In the genomic region with DNA sequence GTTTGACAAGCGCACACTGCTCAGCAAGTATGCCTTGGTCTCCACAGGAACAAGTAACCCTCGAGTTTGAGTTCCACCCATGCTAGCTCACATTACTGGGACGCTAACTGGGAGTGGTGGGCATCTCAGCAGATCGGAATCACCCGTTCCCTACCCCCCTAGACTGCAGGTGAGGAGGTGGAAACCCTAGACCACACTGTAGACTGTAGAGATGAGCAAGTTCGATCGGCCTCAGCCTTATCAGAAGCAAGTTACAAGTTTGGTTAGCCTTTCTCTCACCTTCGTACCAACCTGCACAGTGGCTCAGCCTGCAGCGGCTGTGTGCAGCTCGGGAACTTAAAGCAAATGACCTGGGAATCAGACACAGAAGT, we compare ENCODE assay signal across 28 mouse cellular contexts. TPM values are rescaled to one million over a fixed set of nuclear protein-coding genes. Genes with fewer than 3 reads are reported as not detected.
DNase-seq lines count a peak whose midpoint lies in the region; ATAC-seq and TF ChIP-seq lines count a peak whose summit lies in the region.
"Had no signal": no experiment of that assay in that cellular context is flagged by ENCODE, and none has a peak within 500 bp of the region (broad histone marks: within the 10 kb centered on the region; RNA-seq: fewer than 3 reads in every experiment).

No protein-coding gene starts in this region.

- H3K36me3 ChIP-seq in hindbrain, embryonic 13.5 days, result no peaks in the 10 kb centered on the region
- no peaks in the 10 kb centered on the region for H3K36me3 ChIP-seq in hindbrain, embryonic 12.5 days
- H3K36me3 ChIP-seq in hindbrain, postnatal 0 days (ENCODE audit: insufficient read depth, low read length), result no peaks in the 10 kb centered on the region
- no peaks in the 10 kb centered on the region for H3K36me3 ChIP-seq in hindbrain, embryonic 10.5 days
- H3K36me3 ChIP-seq in midbrain, embryonic 15.5 days (replicated peaks), result no peaks in the 10 kb centered on the region
- H3K36me3 ChIP-seq in midbrain, embryonic 11.5 days (ENCODE audit: control insufficient read depth, insufficient read depth, low read length), result no peaks in the 10 kb centered on the region
- no peaks in the 10 kb centered on the region for H3K36me3 ChIP-seq in midbrain, embryonic 16.5 days (ENCODE audit: control insufficient read depth, insufficient read depth, low read length)
- H3K36me3 ChIP-seq: embryonic facial prominence, embryonic 10.5 days; embryonic facial prominence, embryonic 13.5 days; forebrain, embryonic 12.5 days; forebrain, embryonic 15.5 days; heart, embryonic 12.5 days; heart, embryonic 15.5 days had no signal

- DNase-seq in hindbrain, postnatal 0 days (ENCODE audit: low spot score), result no peak
- no peak for DNase-seq in hindbrain, embryonic 10.5 days (ENCODE audit: low spot score)
- DNase-seq in midbrain, embryonic 11.5 days (ENCODE audit: low spot score, missing footprints), result no peak
- DNase-seq: adrenal gland, adult 8-10 months; adrenal gland, postnatal 25 days; cerebellum, adult 11-12 months; cerebellum, adult 8-10 months; cerebellum, postnatal 10 days; cerebellum, postnatal 36 days; embryo, embryonic 11 days; gastrocnemius, postnatal 25 days; heart, adult 18-20 months; heart, postnatal 10 days; heart, postnatal 36 days had no signal

- no peak overlapping the region for H3K9ac ChIP-seq in hindbrain, embryonic 13.5 days
- no peak overlapping the region for H3K9ac ChIP-seq in hindbrain, embryonic 12.5 days
- H3K9ac ChIP-seq in hindbrain, postnatal 0 days (replicated peaks; ENCODE audit: low read length), result no peak overlapping the region
- no peak overlapping the region for H3K9ac ChIP-seq in midbrain, embryonic 15.5 days
- H3K9ac ChIP-seq in midbrain, embryonic 11.5 days (ENCODE audit: low read length), result no peak overlapping the region
- no peak overlapping the region for H3K9ac ChIP-seq in midbrain, embryonic 16.5 days (ENCODE audit: low read depth, low read length)
- H3K9ac ChIP-seq: embryonic facial prominence, embryonic 13.5 days; forebrain, embryonic 12.5 days; forebrain, embryonic 15.5 days; heart, embryonic 12.5 days; heart, embryonic 15.5 days had no signal

- H3K4me1 ChIP-seq in hindbrain, embryonic 13.5 days (replicated peaks), result 0 out of 2 replicates have a peak, but pooled peaks cover 2% of the 10 kb centered on the region
- H3K4me1 ChIP-seq in hindbrain, embryonic 12.5 days, result no peaks in the 10 kb centered on the region
- H3K4me1 ChIP-seq in hindbrain, postnatal 0 days (ENCODE audit: insufficient read depth, low read length), result no peaks in the 10 kb centered on the region
- no peaks in the 10 kb centered on the region for H3K4me1 ChIP-seq in hindbrain, embryonic 10.5 days (replicated peaks)
- H3K4me1 ChIP-seq in midbrain, embryonic 15.5 days, result no peaks in the 10 kb centered on the region
- H3K4me1 ChIP-seq in midbrain, embryonic 11.5 days (ENCODE audit: control insufficient read depth, insufficient read depth, low read length), result no peaks in the 10 kb centered on the region
- no peaks in the 10 kb centered on the region for H3K4me1 ChIP-seq in midbrain, embryonic 16.5 days (ENCODE audit: control insufficient read depth, insufficient read depth, low read length)
- H3K4me1 ChIP-seq: embryonic facial prominence, embryonic 10.5 days; embryonic facial prominence, embryonic 13.5 days; forebrain, embryonic 12.5 days; forebrain, embryonic 15.5 days; heart, embryonic 12.5 days; heart, embryonic 15.5 days had no signal

- H3K27me3 ChIP-seq in hindbrain, embryonic 13.5 days, result no peaks in the 10 kb centered on the region
- H3K27me3 ChIP-seq in hindbrain, embryonic 12.5 days, result no peaks in the 10 kb centered on the region
- H3K27me3 ChIP-seq in hindbrain, postnatal 0 days (ENCODE audit: insufficient read depth, low read length), result no peaks in the 10 kb centered on the region
- no peaks in the 10 kb centered on the region for H3K27me3 ChIP-seq in hindbrain, embryonic 10.5 days (ENCODE audit: insufficient read depth, poor library complexity, severe bottlenecking)
- H3K27me3 ChIP-seq in midbrain, embryonic 15.5 days (replicated peaks), result no peaks in the 10 kb centered on the region
- no peaks in the 10 kb centered on the region for H3K27me3 ChIP-seq in midbrain, embryonic 11.5 days (ENCODE audit: control insufficient read depth, insufficient read depth, low read length)
- no peaks in the 10 kb centered on the region for H3K27me3 ChIP-seq in midbrain, embryonic 16.5 days (ENCODE audit: control insufficient read depth, insufficient read depth, low read depth, low read length)
- H3K27me3 ChIP-seq: embryonic facial prominence, embryonic 13.5 days; forebrain, embryonic 15.5 days; heart, embryonic 12.5 days; heart, embryonic 15.5 days had no signal

- no peak overlapping the region for H3K4me3 ChIP-seq in hindbrain, embryonic 13.5 days
- H3K4me3 ChIP-seq in hindbrain, embryonic 12.5 days, result no peak overlapping the region
- no peak overlapping the region for H3K4me3 ChIP-seq in hindbrain, postnatal 0 days (ENCODE audit: low read length)
- no peak overlapping the region for H3K4me3 ChIP-seq in hindbrain, embryonic 10.5 days
- no peak overlapping the region for H3K4me3 ChIP-seq in midbrain, embryonic 15.5 days
- H3K4me3 ChIP-seq in midbrain, embryonic 11.5 days (ENCODE audit: low read depth, low read length), result no peak overlapping the region
- no peak overlapping the region for H3K4me3 ChIP-seq in midbrain, embryonic 16.5 days (ENCODE audit: low read depth, low read length)
- H3K4me3 ChIP-seq: embryonic facial prominence, embryonic 10.5 days; embryonic facial prominence, embryonic 13.5 days; erythroblast, embryonic 14.5 days; forebrain, embryonic 12.5 days; forebrain, embryonic 15.5 days; heart, embryonic 12.5 days; heart, embryonic 15.5 days had no signal

- no peak overlapping the region for H3K27ac ChIP-seq in hindbrain, embryonic 13.5 days
- H3K27ac ChIP-seq in hindbrain, embryonic 12.5 days, result no peak overlapping the region
- H3K27ac ChIP-seq in hindbrain, postnatal 0 days, result no peak overlapping the region
- no peak overlapping the region for H3K27ac ChIP-seq in hindbrain, embryonic 10.5 days
- H3K27ac ChIP-seq in midbrain, embryonic 15.5 days, result no peak overlapping the region
- H3K27ac ChIP-seq in midbrain, embryonic 11.5 days (ENCODE audit: low read depth, low read length), result no peak overlapping the region
- no peak overlapping the region for H3K27ac ChIP-seq in midbrain, embryonic 16.5 days (ENCODE audit: low read length)
- H3K27ac ChIP-seq: embryonic facial prominence, embryonic 10.5 days; embryonic facial prominence, embryonic 13.5 days; forebrain, embryonic 12.5 days; forebrain, embryonic 15.5 days; heart, embryonic 15.5 days had no signal

- peak; percentile 55; the same call in 1 of the 2 replicates for ATAC-seq in hindbrain, embryonic 13.5 days (ENCODE audit: low FRiP score)
- no peak for ATAC-seq in hindbrain, embryonic 12.5 days (ENCODE audit: low FRiP score)
- ATAC-seq in hindbrain, postnatal 0 days, result peak; percentile 5; the same call in 1 of the 2 replicates
- ATAC-seq in midbrain, embryonic 15.5 days (replicated peaks), result peak; percentile 48; the same call in 1 of the 2 replicates
- ATAC-seq in midbrain, embryonic 11.5 days (ENCODE audit: low FRiP score), result no peak
- ATAC-seq in midbrain, embryonic 16.5 days, result 0 out of 2 replicates have a peak, but pooled peaks have one; percentile 13
- ATAC-seq: activated CD4-positive, CD25-positive, alpha-beta regulatory T cell, adult 4 months had no signal

- H3K4me2 ChIP-seq in hindbrain, embryonic 13.5 days, result no peak overlapping the region
- no peak overlapping the region for H3K4me2 ChIP-seq in hindbrain, embryonic 12.5 days (replicated peaks)
- H3K4me2 ChIP-seq in hindbrain, postnatal 0 days (ENCODE audit: low read depth, low read length), result no peak overlapping the region
- no peak overlapping the region for H3K4me2 ChIP-seq in midbrain, embryonic 15.5 days
- H3K4me2 ChIP-seq in midbrain, embryonic 11.5 days, result no peak overlapping the region
- H3K4me2 ChIP-seq in midbrain, embryonic 16.5 days (ENCODE audit: low read length), result no peak overlapping the region
- H3K4me2 ChIP-seq: embryonic facial prominence, embryonic 13.5 days; forebrain, embryonic 12.5 days; forebrain, embryonic 15.5 days; heart, embryonic 12.5 days; heart, embryonic 15.5 days had no signal

- H3K9me3 ChIP-seq in hindbrain, embryonic 13.5 days, result no peaks in the 10 kb centered on the region
- no peaks in the 10 kb centered on the region for H3K9me3 ChIP-seq in hindbrain, embryonic 12.5 days (replicated peaks)
- H3K9me3 ChIP-seq in hindbrain, postnatal 0 days (ENCODE audit: low read length), result no peaks in the 10 kb centered on the region
- no peaks in the 10 kb centered on the region for H3K9me3 ChIP-seq in hindbrain, embryonic 10.5 days
- no peaks in the 10 kb centered on the region for H3K9me3 ChIP-seq in midbrain, embryonic 15.5 days
- H3K9me3 ChIP-seq in midbrain, embryonic 11.5 days (ENCODE audit: control insufficient read depth, low read length), result no peaks in the 10 kb centered on the region
- H3K9me3 ChIP-seq in midbrain, embryonic 16.5 days (replicated peaks; ENCODE audit: control insufficient read depth, low read length, poor library complexity, severe bottlenecking), result no peaks in the 10 kb centered on the region
- H3K9me3 ChIP-seq: embryonic facial prominence, embryonic 10.5 days; embryonic facial prominence, embryonic 13.5 days; forebrain, embryonic 12.5 days; forebrain, embryonic 15.5 days; heart, embryonic 12.5 days; heart, embryonic 15.5 days had no signal

- 89% methylated on average over 10 of the region's 10 CpGs for WGBS in hindbrain, embryonic 13.5 days
- 87% methylated on average over 10 of the region's 10 CpGs for WGBS in hindbrain, embryonic 12.5 days
- 83% methylated on average over 10 of the region's 10 CpGs for WGBS in hindbrain, postnatal 0 days
- 87% methylated on average over 10 of the region's 10 CpGs for WGBS in hindbrain, embryonic 10.5 days
- WGBS in midbrain, embryonic 15.5 days, result 85% methylated on average over 10 of the region's 10 CpGs
- WGBS in midbrain, embryonic 11.5 days, result 84% methylated on average over 10 of the region's 10 CpGs
- WGBS in midbrain, embryonic 16.5 days, result 85% methylated on average over 10 of the region's 10 CpGs

- no peak for TF ChIP-seq CTCF in hindbrain, postnatal 0 days (IDR thresholded peaks at IDR 0.05; ENCODE audit: low read depth)

RNA-seq across cellular contexts. Expression of a gene that starts 8.0 kb away (rescaled TPM):
- polyA plus RNA-seq in hindbrain, embryonic 13.5 days (2015; fragmentation: Nextera tagmentation; extraction: Ambion mirVana), result 0.08 and 0.14 TPM in 2 replicates
- 0.30 and 0.36 TPM in 2 replicates for polyA plus RNA-seq in hindbrain, embryonic 12.5 days (2016; fragmentation: Nextera tagmentation; extraction: Ambion mirVana)
- total RNA-seq in hindbrain, postnatal 0 days (2014; rRNA removed), result 1.0 TPM in 1 of 2 replicates, not detected in the other
- polyA plus RNA-seq in hindbrain, postnatal 0 days (2015; fragmentation: Nextera tagmentation; extraction: Ambion mirVana), result 0.15 and 0.19 TPM in 2 replicates
- 0.20 TPM in 1 of 2 replicates, not detected in the other for polyA plus RNA-seq in hindbrain, embryonic 10.5 days (2016; fragmentation: Nextera tagmentation; extraction: Ambion mirVana)
- polyA plus RNA-seq in midbrain, embryonic 15.5 days (2015; fragmentation: Nextera tagmentation; extraction: Ambion mirVana), result 0.05 TPM in 1 of 2 replicates, not detected in the other
- 0.17 TPM in 1 of 2 replicates, not detected in the other for polyA plus RNA-seq in midbrain, embryonic 11.5 days (2014; fragmentation: Nextera tagmentation; extraction: Ambion mirVana)
- not detected in 2 replicates for polyA plus RNA-seq in midbrain, embryonic 16.5 days (2015; fragmentation: Nextera tagmentation; extraction: Ambion mirVana)
- total RNA-seq: adrenal gland, postnatal 25 days; gastrocnemius, adult 8-10 months; gastrocnemius, postnatal 25 days; heart, postnatal 10 days; heart, postnatal 36 days had no signal
- polyA plus RNA-seq: activated CD4-positive, CD25-positive, alpha-beta regulatory T cell, adult 4 months; erythroblast, embryonic 14.5 days; forebrain, embryonic 15.5 days; gonadal fat pad, adult 2 months; heart, embryonic 15.5 days had no signal

Comparison
In these comparisons a context has a peak if more than half of its experiments do, and no peak if none do; other contexts are left out.
1. ATAC-seq: peak in hindbrain, embryonic 13.5 days (single experiment), hindbrain, postnatal 0 days (single experiment), midbrain, embryonic 15.5 days (single experiment) and midbrain, embryonic 16.5 days (single experiment); none in hindbrain, embryonic 12.5 days (single experiment) and midbrain, embryonic 11.5 days (single experiment).